Comparison of ENCODE assay signal across 9 mouse cellular contexts in genomic region chrX:136171189-136172117, GRCm38 (mm10). TPM values are rescaled to one million over a fixed set of nuclear protein-coding genes. Genes with fewer than 3 reads are reported as not detected.
DNase-seq lines count a peak whose midpoint lies in the region; ATAC-seq lines count a peak whose summit lies in the region.
"Had no signal": no experiment of that assay in that cellular context is flagged by ENCODE, and none has a peak within 500 bp of the region (broad histone marks: within the 10 kb centered on the region; RNA-seq: fewer than 3 reads in every experiment).

No protein-coding gene starts in this region.

- peak overlapping the region; percentile 58 for H3K27ac ChIP-seq in hindbrain, embryonic 11.5 days (ENCODE audit: low read depth, low read length)
- H3K27ac ChIP-seq in lung, embryonic 15.5 days = peak overlapping the region; percentile 89

- no peaks in the 10 kb centered on the region for H3K27me3 ChIP-seq in hindbrain, embryonic 11.5 days (ENCODE audit: control insufficient read depth, insufficient read depth, low read length)
- H3K27me3 ChIP-seq in lung, embryonic 15.5 days = no peaks in the 10 kb centered on the region

- 20% methylated on average over 24 of the region's 24 CpGs for WGBS in hindbrain, embryonic 11.5 days
- 16% methylated on average over 24 of the region's 24 CpGs for WGBS in lung, embryonic 15.5 days

- no peaks in the 10 kb centered on the region for H3K4me1 ChIP-seq in hindbrain, embryonic 11.5 days (replicated peaks; ENCODE audit: control insufficient read depth, insufficient read depth, low read length)
- H3K4me1 ChIP-seq in lung, embryonic 15.5 days = no peaks in the 10 kb centered on the region; the same call in 1 of the 2 replicates

- H3K9me3 ChIP-seq in hindbrain, embryonic 11.5 days (ENCODE audit: control insufficient read depth, low read length) = no peaks in the 10 kb centered on the region
- no peaks in the 10 kb centered on the region for H3K9me3 ChIP-seq in lung, embryonic 15.5 days

- peak overlapping the region; percentile 53 for H3K4me3 ChIP-seq in hindbrain, embryonic 11.5 days (ENCODE audit: low read depth, low read length)
- peak overlapping the region; percentile 56 for H3K4me3 ChIP-seq in lung, embryonic 15.5 days

- peak; percentile 65 for ATAC-seq in hindbrain, embryonic 11.5 days (ENCODE audit: low FRiP score)
- peak; percentile 75; the same call in 1 of the 2 replicates for ATAC-seq in lung, embryonic 15.5 days (ENCODE audit: borderline replicate concordance, extremely low read depth, low FRiP score, low TSS enrichment)
- no peak for ATAC-seq in inflammation-experienced regulatory T-cells, adult 6 months

- peak overlapping the region; percentile 48 for H3K4me2 ChIP-seq in hindbrain, embryonic 11.5 days (replicated peaks; ENCODE audit: low read depth, low read length)
- peak overlapping the region; percentile 52 for H3K4me2 ChIP-seq in lung, embryonic 15.5 days

- peak; percentile 72 to 77 for DNase-seq in adrenal gland, adult (ENCODE audit: inconsistent age in 2 of 2, low spot score in 1 of 2)
- DNase-seq in cerebellum, postnatal 14 days = peak; percentile 56 to 72
- DNase-seq in frontal cortex, postnatal 10 days (ENCODE audit: low spot score in 2 of 2) = peak; percentile 39 to 60
- peak; percentile 66 for DNase-seq in hindbrain, embryonic 11.5 days (ENCODE audit: low spot score)
- peak; percentile 57 to 64 for DNase-seq in layer of hippocampus, postnatal 10 days (ENCODE audit: low spot score in 2 of 2)
- peak; percentile 32 for DNase-seq in ovary, postnatal 14 days (ENCODE audit: low spot score)

- no peaks in the 10 kb centered on the region for H3K36me3 ChIP-seq in hindbrain, embryonic 11.5 days (ENCODE audit: control insufficient read depth, insufficient read depth, low read length)
- H3K36me3 ChIP-seq in lung, embryonic 15.5 days = 0 out of 2 replicates have a peak, but pooled peaks cover 2% of the 10 kb centered on the region

- peak overlapping the region; percentile 64 for H3K9ac ChIP-seq in hindbrain, embryonic 11.5 days (ENCODE audit: low read depth, low read length)
- H3K9ac ChIP-seq in lung, embryonic 15.5 days = peak overlapping the region; percentile 70

RNA-seq across cellular contexts. Expression of gene Tceal8, which starts 0.7 kb away (rescaled TPM):
- polyA plus RNA-seq in hindbrain, embryonic 11.5 days (2014; fragmentation: Nextera tagmentation; extraction: Ambion mirVana) = 227 and 238 TPM in 2 replicates
- 10 to 100 TPM; 41.3 to 49.0 TPM for total RNA-seq in layer of hippocampus, postnatal 10 days (2021)
- 193 and 198 TPM in 2 replicates for polyA plus RNA-seq in lung, embryonic 15.5 days (2015; fragmentation: Nextera tagmentation; extraction: Ambion mirVana)
- 1 to 10 TPM in 1 of 3 experiments, not detected in 2; 1.2 TPM for polyA plus RNA-seq in inflammation-experienced regulatory T-cells, adult 6 months (2017; shearing (Covaris generic))

RNA-seq across cellular contexts. Expression of gene Tceal5, which starts 32.2 kb away (rescaled TPM):
- polyA plus RNA-seq in hindbrain, embryonic 11.5 days (2014; fragmentation: Nextera tagmentation; extraction: Ambion mirVana) = 2.6 TPM in 2 replicates
- total RNA-seq in layer of hippocampus, postnatal 10 days (2021) = 100 to 1,000 TPM; 105 to 125 TPM
- 3.3 and 3.5 TPM in 2 replicates for polyA plus RNA-seq in lung, embryonic 15.5 days (2015; fragmentation: Nextera tagmentation; extraction: Ambion mirVana)
- polyA plus RNA-seq in inflammation-experienced regulatory T-cells, adult 6 months (2017; shearing (Covaris generic)) = not detected
- total RNA-seq: neutrophil, adult 5-6 weeks had no signal

RNA-seq across cellular contexts. Expression of gene Bex4, which starts 32.7 kb away (rescaled TPM):
- 85.4 and 86.3 TPM in 2 replicates for polyA plus RNA-seq in hindbrain, embryonic 11.5 days (2014; fragmentation: Nextera tagmentation; extraction: Ambion mirVana)
- 10 to 100 TPM; 45.2 to 52.6 TPM for total RNA-seq in layer of hippocampus, postnatal 10 days (2021)
- 151 and 155 TPM in 2 replicates for polyA plus RNA-seq in lung, embryonic 15.5 days (2015; fragmentation: Nextera tagmentation; extraction: Ambion mirVana)
- polyA plus RNA-seq in inflammation-experienced regulatory T-cells, adult 6 months (2017; shearing (Covaris generic)) = not detected
- total RNA-seq: neutrophil, adult 5-6 weeks had no signal

RNA-seq across cellular contexts. Expression of gene Tceal7, which starts 43.1 kb away (rescaled TPM):
- 0.82 and 1.3 TPM in 2 replicates for polyA plus RNA-seq in hindbrain, embryonic 11.5 days (2014; fragmentation: Nextera tagmentation; extraction: Ambion mirVana)
- 1 to 10 TPM; 3.2 to 3.9 TPM for total RNA-seq in layer of hippocampus, postnatal 10 days (2021)
- 1.5 and 3.8 TPM in 2 replicates for polyA plus RNA-seq in lung, embryonic 15.5 days (2015; fragmentation: Nextera tagmentation; extraction: Ambion mirVana)
- polyA plus RNA-seq in inflammation-experienced regulatory T-cells, adult 6 months (2017; shearing (Covaris generic)) = not detected
- total RNA-seq: neutrophil, adult 5-6 weeks had no signal

RNA-seq across cellular contexts. Expression of gene Bex1, which starts 43.9 kb away (rescaled TPM):
- polyA plus RNA-seq in hindbrain, embryonic 11.5 days (2014; fragmentation: Nextera tagmentation; extraction: Ambion mirVana) = 99.1 and 107 TPM in 2 replicates
- 100 to 1,000 TPM; 138 to 153 TPM for total RNA-seq in layer of hippocampus, postnatal 10 days (2021)
- 85.4 and 99.2 TPM in 2 replicates for polyA plus RNA-seq in lung, embryonic 15.5 days (2015; fragmentation: Nextera tagmentation; extraction: Ambion mirVana)
- not detected for polyA plus RNA-seq in inflammation-experienced regulatory T-cells, adult 6 months (2017; shearing (Covaris generic))
- total RNA-seq: neutrophil, adult 5-6 weeks had no signal

Comparison
In these comparisons a context has a peak if more than half of its experiments do, and no peak if none do; other contexts are left out.
1. RNA of gene Tceal8, which starts 0.7 kb away (polyA plus RNA-seq): 227 to 238 TPM in hindbrain, embryonic 11.5 days and 193 to 198 TPM in lung, embryonic 15.5 days; 1.2 TPM in inflammation-experienced regulatory T-cells, adult 6 months; every median in the first group is over 10 times any median in the second.
2. RNA of gene Bex4, which starts 32.7 kb away (polyA plus RNA-seq): 151 to 155 TPM in lung, embryonic 15.5 days and 85.4 to 86.3 TPM in hindbrain, embryonic 11.5 days; not detected in inflammation-experienced regulatory T-cells, adult 6 months; every median in the first group is over 10 times any median in the second.
3. Peak in every context shown above with its lines, with median percentiles within 50 percentile points of each other: DNase-seq.